Mouse (Mus musculus) adrenal gland, adult (tissue): ENCODE data around the gene Tcf7.
A peak's percentile ranks its signal among the peaks of the same experiment; 100 is the strongest.

Experiments
- DNase-seq, 2 experiments: peaks; one replicate each; pipeline ENCODE4 v3.0.0; 2022 to 2023; ENCODE audit warnings: low spot score in 1 of 2; ENCODE audit not compliant: inconsistent age in 2 of 2

Gene Tcf7

GRCm38 (mm10) chr11:52282774-52283595 is at the start of gene Tcf7:
Tcf7 (minus strand) TSS chr11:52283014.
- peak; percentile 84 to 95 for DNase-seq

- peak in 1 of 2 experiments; percentile 54 for DNase-seq
Observed at GRCm38 (mm10) chr11:52327313-52327712, 44.5 kb upstream of the Tcf7 start.

- DNase-seq: no peak
Observed at GRCm38 (mm10) chr11:52324442-52325367, 41.9 kb upstream of the Tcf7 start.

GRCm38 (mm10) chr11:52321540-52321939 is 38.7 kb upstream of the Tcf7 start:
- DNase-seq: no peak

GRCm38 (mm10) chr11:52320529-52320928 is 37.7 kb upstream of the Tcf7 start:
- no peak for DNase-seq

GRCm38 (mm10) chr11:52319664-52320063 is 36.9 kb upstream of the Tcf7 start:
- no peak for DNase-seq

- DNase-seq: no peak
Observed at GRCm38 (mm10) chr11:52318445-52318844, 35.6 kb upstream of the Tcf7 start.

GRCm38 (mm10) chr11:52314102-52314793 is 31.4 kb upstream of the Tcf7 start:
- peak in 1 of 2 experiments; percentile 31 for DNase-seq

- no peak for DNase-seq
Observed at GRCm38 (mm10) chr11:52310709-52311108, 27.9 kb upstream of the Tcf7 start.

- no peak for DNase-seq
Observed at GRCm38 (mm10) chr11:52309487-52309886, 26.7 kb upstream of the Tcf7 start.

GRCm38 (mm10) chr11:52306431-52306830 is 23.6 kb upstream of the Tcf7 start:
- peak; percentile 50 to 68 for DNase-seq

- no peak for DNase-seq
Observed at GRCm38 (mm10) chr11:52305266-52305665, 22.5 kb upstream of the Tcf7 start.

GRCm38 (mm10) chr11:52302668-52303067 is 19.9 kb upstream of the Tcf7 start:
- DNase-seq: peak in 1 of 2 experiments; percentile 67

- peak in 1 of 2 experiments; percentile 26 for DNase-seq
Observed at GRCm38 (mm10) chr11:52299687-52300086, 16.9 kb upstream of the Tcf7 start.

- no peak for DNase-seq
Observed at GRCm38 (mm10) chr11:52298955-52299354, 16.1 kb upstream of the Tcf7 start.

- peak; percentile 83 to 94 for DNase-seq
Observed at GRCm38 (mm10) chr11:52297352-52297751, 14.5 kb upstream of the Tcf7 start.

GRCm38 (mm10) chr11:52294103-52294502 is 11.3 kb upstream of the Tcf7 start:
- no peak for DNase-seq

GRCm38 (mm10) chr11:52292894-52293293 is 10.1 kb upstream of the Tcf7 start:
- DNase-seq: no peak

GRCm38 (mm10) chr11:52292346-52292745 is 9.5 kb upstream of the Tcf7 start:
- DNase-seq: no peak

- no peak for DNase-seq
Observed at GRCm38 (mm10) chr11:52286958-52287305, 4.1 kb upstream of the Tcf7 start.

GRCm38 (mm10) chr11:52286301-52286957 is 3.6 kb upstream of the Tcf7 start:
- DNase-seq: peak in 1 of 2 experiments; percentile 86
